Mouse (Mus musculus) layer of hippocampus, postnatal 10 days (tissue): ENCODE measurements around the gene B3gnt8. TPM values are rescaled to one million over a fixed set of nuclear protein-coding genes. Genes with fewer than 3 reads are reported as not detected.
A peak's percentile ranks its signal among the peaks of the same experiment; 100 is the strongest.

Experiments
- DNase-seq, 2 experiments: peaks; one replicate each; pipeline ENCODE4 v3.0.0; 2021; ENCODE audit warnings: low spot score in 2 of 2
- total RNA-seq, 2 experiments: library from RNA; stranded (reverse); gene quantifications; 2 replicates each; pipeline ENCODE4 v1.2.3; 2021

B3gnt8 gene
- total RNA-seq, 2 experiments from 2014 or later: 2.8 to 3.1 TPM

DNA sequence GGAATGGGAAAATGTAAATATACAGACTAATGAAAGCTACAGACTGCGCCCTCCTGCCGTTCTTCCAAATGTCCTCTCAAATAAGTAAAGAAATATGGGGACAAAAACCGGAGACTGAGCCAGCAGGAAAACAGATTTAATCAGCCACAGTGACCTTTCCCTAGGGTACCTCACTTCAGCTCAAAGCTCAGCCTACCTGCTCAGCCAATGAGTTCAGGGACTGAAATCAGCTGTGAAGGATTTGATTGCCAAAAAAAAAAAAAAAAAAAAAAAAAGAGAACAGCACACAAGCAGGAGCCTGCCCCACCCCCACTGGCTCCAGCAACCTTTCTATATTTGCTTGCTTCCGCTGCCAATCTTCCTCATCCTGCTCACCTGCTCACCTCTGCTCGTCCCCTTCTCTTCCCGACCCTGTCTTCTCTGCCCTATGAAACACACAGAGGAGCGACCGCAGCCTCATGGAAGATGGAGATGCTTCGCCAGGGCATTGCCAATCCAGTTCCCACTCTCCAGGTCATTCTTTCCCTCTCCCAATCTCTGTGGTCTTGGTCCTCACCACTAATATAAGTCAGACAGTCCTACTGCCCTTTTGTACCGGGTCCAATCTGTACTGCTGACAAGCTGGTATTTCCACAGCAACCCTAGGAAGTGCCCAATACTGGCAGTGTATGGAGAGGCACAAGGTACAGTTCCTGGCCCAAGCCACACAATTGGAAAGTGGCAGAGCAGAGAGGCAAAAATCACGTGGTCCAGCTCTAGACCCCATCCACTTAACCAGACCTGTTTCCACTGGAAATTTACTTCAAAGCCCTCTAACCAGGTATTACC lies 29.4 kb downstream of the B3gnt8 start:
- DNase-seq: no peak

DNA sequence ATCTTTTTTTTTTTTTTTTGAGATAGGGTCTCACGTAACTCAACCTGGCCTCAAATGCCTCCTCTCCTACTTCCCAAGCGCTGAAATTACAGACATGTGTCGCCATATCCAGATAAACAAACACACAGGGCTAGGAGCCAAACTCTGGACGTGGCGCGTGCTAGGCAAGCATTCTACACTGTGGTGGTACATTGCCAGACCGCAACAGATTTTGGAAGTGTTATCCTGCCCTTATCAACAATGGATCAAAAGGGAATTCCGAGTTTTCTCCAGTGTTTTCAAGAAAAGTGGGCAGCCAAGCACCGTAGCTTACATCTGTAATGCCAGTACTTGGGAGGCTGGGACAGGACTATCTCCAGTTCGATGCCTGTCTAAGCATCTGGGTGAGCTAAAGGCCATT lies 31.3 kb downstream of the B3gnt8 start:
- DNase-seq: no peak

DNA sequence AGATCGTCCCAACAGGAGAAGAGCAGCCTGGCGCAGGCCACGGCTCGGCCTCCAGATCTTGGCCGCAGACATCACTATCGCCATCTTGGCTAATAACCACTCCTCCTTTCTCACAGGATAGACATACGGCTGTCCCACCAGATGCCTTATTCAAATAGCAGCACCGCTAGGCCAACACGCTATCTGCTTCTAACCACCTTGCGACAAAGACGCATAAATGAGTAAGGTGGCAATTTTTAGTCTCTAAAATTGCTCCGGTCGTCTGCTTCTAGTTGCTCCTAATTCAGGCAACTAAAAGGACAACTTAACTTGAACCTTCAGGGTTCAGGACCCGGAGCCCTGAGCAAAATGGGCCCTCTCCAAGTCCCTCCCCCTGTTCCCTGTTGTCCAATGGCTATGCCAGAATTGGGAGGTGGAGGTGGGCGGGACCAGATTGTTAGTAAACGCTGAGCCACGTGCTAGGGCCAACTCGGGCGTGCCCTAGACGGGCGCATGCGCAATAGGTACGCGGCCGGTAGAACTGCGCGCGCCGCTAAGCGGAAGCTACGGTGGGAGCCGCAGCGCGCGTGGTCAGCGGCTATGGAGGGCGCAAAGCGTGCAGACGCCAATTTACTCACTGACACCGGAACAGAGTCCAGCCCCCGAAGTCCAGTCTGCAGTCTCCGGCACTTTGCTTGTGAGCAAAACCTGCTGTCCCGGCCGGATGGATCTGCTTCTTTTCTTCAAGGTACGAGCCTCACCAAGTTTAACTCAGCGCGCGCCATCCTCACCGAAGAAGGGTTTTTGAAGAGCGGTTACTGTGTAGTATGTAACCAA lies 32.4 kb downstream of the B3gnt8 start, which contains the start of the genes Bckdha and Exosc5:
Gene Bckdha (minus strand): TSS at position 325 of the 816 bp plus-strand sequence.
Gene Exosc5 (plus strand): TSS at position 508 of the 816 bp plus-strand sequence.
- DNase-seq: peak; percentile 98 to 99

- DNase-seq: no peak
These were observed 39.9 kb downstream of the B3gnt8 start for GRCm38 (mm10) chr7:25666381-25666780.

GRCm38 (mm10) chr7:25669158-25669557 lies 42.7 kb downstream of the B3gnt8 start:
- no peak for DNase-seq

- no peak for DNase-seq
These were observed 43.2 kb downstream of the B3gnt8 start for GRCm38 (mm10) chr7:25669631-25670030.

DNA sequence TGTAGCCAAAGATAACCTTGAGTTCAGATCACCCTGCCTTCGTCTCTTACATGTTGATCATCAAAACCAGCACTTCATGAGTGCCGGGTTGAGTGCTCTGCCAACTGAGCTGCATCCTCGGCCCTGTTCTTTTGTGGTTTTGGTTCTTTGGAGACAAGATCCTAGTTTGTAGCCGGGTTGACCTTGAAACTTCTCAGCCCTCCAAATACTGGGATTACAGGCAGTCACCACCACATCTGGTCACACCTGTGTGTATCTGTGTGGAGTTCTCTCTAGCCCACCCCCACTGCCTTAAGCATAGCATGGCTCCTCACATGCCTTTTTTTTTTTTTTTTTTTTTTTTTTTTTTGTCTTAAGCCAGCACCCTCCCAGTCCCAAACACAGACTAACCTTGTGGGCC lies 43.6 kb downstream of the B3gnt8 start:
- DNase-seq: no peak

DNA sequence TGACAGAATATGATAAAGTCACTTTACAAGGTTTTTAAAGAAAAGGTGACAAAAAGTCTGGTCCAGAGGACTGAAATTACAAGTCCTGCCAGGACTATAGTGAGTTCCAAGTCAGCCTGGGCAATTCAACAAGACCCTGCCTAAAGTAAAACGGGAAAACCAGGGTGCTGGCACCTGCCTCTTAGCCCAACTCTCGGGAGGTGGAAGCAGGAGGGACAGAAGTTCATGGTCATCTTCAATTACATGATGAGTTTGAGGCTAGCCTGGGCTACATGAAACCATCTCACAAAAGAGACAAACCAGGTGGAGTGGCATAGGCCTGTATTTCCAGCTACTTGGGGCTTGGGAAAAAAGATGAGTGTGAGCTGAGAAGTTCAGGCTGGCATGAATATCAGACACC lies 45.2 kb downstream of the B3gnt8 start:
- DNase-seq: no peak

GRCm38 (mm10) chr7:25672442-25672841 lies 46.0 kb downstream of the B3gnt8 start:
- no peak for DNase-seq

- DNase-seq: no peak
These were observed 47.8 kb downstream of the B3gnt8 start for GRCm38 (mm10) chr7:25674297-25674696.

DNA sequence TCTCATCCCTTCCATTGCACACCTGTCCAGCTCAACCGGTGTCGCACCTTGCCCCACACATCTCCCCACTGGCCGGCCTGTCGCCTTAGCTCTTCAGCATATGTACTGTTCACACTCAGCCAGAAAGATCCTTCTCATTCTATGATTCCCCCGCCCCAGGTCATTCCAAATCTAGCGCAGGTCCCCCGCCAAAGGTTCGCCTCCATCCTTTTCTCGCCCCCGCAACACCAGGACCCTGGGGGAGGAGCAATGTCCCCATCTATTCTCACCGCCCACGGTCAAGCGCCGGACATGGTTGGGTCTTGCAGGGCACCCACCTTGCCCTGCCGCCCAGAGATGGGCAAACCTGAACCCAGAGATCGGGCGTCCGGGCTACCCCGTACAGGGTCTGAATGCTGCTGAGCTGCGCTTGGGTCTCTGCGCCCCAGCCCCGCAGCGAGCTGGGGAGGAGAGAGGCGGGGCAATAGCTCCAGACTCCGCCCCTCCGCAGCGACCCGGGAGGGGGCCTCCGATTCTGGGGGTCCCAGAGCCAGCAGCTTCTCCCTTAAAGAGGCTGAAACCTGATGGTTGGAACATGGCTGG lies 48.4 kb downstream of the B3gnt8 start, which contains the start of gene Tmem91:
Gene Tmem91 (minus strand): TSS at position 448 of the 582 bp plus-strand sequence.
- DNase-seq: no peak

DNA sequence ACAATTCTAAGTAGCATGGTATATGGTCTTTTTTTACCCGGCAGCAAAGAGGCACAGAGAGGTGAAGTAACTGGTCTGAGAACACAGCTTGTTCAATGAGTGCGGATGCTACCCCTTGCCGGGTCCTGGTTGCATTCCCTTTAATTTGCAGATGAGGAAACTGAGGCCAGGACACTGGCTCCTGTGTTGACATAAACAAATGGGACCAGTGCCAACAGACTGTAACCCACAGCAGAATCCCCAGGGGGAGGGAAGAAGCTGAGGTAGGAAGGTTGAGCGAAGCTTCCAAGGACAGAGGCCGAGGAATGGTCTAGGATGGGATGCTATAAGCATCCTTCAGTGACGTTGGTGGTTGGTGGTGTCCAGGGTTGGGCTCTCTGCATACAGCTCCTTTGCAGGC lies 49.0 kb downstream of the B3gnt8 start:
- no peak for DNase-seq

DNA sequence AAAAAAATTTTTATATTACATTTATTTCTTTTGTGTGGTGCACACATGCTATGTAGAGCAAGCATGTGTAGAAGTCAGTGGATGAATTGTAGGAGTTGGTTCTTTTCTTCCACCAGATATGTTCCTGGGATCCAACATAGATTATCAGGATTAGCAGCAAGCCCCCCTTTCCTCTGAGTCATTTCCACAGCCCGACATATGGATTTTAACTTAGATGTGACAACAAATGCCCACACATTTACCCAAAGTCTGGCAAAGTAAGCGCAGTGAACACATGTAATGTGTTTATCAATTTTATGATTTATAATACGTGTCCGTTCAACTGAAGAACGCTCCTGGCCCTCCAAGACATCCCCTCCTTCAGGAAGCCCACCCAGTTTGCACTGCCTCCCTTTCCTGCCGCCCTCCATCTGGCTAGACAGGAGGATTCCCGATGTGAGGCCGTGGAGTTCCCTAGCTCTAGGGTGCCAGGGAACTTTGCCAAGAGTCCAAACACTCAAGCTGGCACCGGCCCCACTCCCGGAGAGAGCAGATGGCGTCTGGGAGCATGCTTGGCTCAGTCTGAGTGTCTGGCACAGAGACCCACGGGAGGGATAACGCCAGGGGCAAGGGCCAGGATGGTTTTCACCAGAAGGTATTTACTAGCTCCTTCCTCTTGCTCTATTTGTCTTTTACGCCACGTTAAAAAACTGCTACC lies 49.8 kb downstream of the B3gnt8 start:
- peak; percentile 96 to 97 for DNase-seq

GRCm38 (mm10) chr7:25677013-25677412 lies 50.6 kb downstream of the B3gnt8 start:
- no peak for DNase-seq

GRCm38 (mm10) chr7:25679971-25680370 lies 53.5 kb downstream of the B3gnt8 start:
- no peak for DNase-seq

- peak; percentile 95 to 97 for DNase-seq
These were observed 54.2 kb downstream of the B3gnt8 start, which contains the start of gene B9d2 for GRCm38 (mm10) chr7:25680514-25681258. Gene B9d2, plus strand, starts transcription at chr7:25680780.

GRCm38 (mm10) chr7:25681341-25682231 lies 55.1 kb downstream of the B3gnt8 start:
- DNase-seq: no peak

DNA sequence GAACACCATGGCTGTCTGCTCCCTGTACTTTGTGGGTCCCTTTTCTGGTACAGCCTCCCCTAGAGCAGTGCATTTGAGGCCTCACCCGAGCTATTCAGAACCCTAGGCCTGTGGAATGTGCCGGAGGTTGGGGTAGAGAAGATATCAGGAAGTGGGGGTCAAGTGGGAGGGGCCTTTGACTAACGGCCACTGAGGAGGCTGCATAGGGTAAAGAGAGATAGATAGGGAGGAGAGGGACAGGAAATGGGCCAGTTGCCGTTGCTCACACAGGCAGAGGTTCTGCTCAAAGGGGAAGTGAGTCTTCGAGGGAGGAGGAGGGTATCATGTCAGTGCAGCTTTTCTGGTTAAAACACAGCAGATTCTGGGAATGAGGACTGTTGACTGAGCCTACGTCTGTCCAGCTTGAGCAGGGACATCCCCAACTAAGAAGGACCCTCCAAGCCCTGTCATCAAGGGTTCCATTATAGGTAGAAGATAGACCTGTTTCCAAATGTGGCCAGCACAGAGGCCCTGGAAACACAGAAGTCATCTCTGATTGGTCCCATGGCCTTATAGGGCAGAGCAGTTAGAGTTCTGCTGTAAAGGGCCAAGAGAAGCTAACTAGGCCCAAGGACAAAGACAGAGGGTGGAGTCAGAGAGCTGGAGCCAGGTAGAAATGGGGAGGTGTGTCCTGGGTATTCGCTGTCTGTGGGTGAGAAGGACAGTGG lies 57.2 kb downstream of the B3gnt8 start:
- DNase-seq: no peak

GRCm38 (mm10) chr7:25684659-25685058 lies 58.2 kb downstream of the B3gnt8 start:
- no peak for DNase-seq
